Mouse (Mus musculus) heart, adult 2 months (tissue): ENCODE results near the gene Ttc21a.

ENCODE experiments used
- EP300 ChIP-seq: fragments of 200-500 bp; IDR thresholded peaks from 2 replicates; pipeline ENCODE4 v1.6.1; 2011; ENCODE audit warnings: low read depth, low read length, control low read depth; ENCODE audit not compliant: insufficient read depth
- POLR2A ChIP-seq: fragments of 200-500 bp; IDR thresholded peaks from 2 replicates; pipeline ENCODE4 v1.6.1; 2011; ENCODE audit warnings: mild to moderate bottlenecking, low read depth, low read length, control low read depth; ENCODE audit not compliant: insufficient read depth

DNA sequence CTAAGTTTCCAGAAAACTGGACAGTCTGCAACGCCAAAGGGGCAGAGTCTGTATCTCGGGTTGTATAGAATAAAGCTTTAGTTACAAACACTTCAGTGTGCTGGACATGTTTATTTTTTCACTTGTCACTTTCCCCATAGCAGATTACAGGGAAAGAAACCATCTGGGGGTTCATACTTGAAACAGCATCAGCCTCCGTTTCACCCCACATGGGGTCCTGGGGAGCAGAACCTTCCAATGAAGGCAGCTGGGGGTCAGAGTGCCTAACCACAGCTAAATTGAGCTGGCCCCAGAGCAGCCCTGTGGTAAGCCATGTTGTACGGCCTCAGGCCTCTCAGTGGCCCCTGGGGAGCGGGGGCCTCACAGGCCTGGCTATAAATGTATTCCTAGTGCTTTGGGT lies 10.9 kb upstream of the Ttc21a start:
- TF ChIP-seq POLR2A (no peak), EP300 (no peak)
